ENCODE assay signal across 8 mouse cellular contexts in genomic region chr15:80090741-80091120, GRCm38 (mm10). TPM values are rescaled to one million over a fixed set of nuclear protein-coding genes. Genes with fewer than 3 reads are reported as not detected.
DNase-seq lines count a peak whose midpoint lies in the region; ATAC-seq and TF ChIP-seq lines count a peak whose summit lies in the region.

No protein-coding gene starts in this region.

- no peak for TF ChIP-seq RAD21 in MEL (IDR thresholded peaks at IDR 0.05; ENCODE audit: low read depth, low read length)

- H3K27me3 ChIP-seq in heart, embryonic 14.5 days (ENCODE audit: control insufficient read depth, insufficient read depth, low read length) = peaks cover 31% of the 10 kb centered on the region
- no peaks in the 10 kb centered on the region for H3K27me3 ChIP-seq in MEL (ENCODE audit: control insufficient read depth in 1 of 2, insufficient read depth in 2 of 2, low read length in 2 of 2)
- peaks cover 50% of the 10 kb centered on the region for H3K27me3 ChIP-seq in limb, embryonic 15.5 days

- H3K9me3 ChIP-seq in heart, embryonic 14.5 days (ENCODE audit: control insufficient read depth, low read length) = no peaks in the 10 kb centered on the region
- no peaks in the 10 kb centered on the region for H3K9me3 ChIP-seq in MEL (replicated peaks; ENCODE audit: insufficient read depth, low read length)
- no peaks in the 10 kb centered on the region for H3K9me3 ChIP-seq in limb, embryonic 15.5 days

- H3K4me2 ChIP-seq in heart, embryonic 14.5 days (ENCODE audit: low read length) = peak overlapping the region; percentile 72
- H3K4me2 ChIP-seq in limb, embryonic 15.5 days = peak overlapping the region; percentile 98

- peak overlapping the region; percentile 75 for H3K9ac ChIP-seq in heart, embryonic 14.5 days (ENCODE audit: low read length)
- H3K9ac ChIP-seq in MEL (ENCODE audit: control insufficient read depth, low read depth, low read length, poor library complexity, severe bottlenecking) = peak overlapping the region; percentile 99
- H3K9ac ChIP-seq in limb, embryonic 15.5 days = peak overlapping the region; percentile 39

- no peaks in the 10 kb centered on the region for H3K36me3 ChIP-seq in heart, embryonic 14.5 days (ENCODE audit: control insufficient read depth, insufficient read depth, low read length)
- H3K36me3 ChIP-seq in MEL (ENCODE audit: control insufficient read depth in 1 of 2, insufficient read depth in 2 of 2, low read length in 2 of 2) = peaks cover 0 to 23% of the 10 kb centered on the region in 2 experiments; a peak in 2 of 4 replicates
- H3K36me3 ChIP-seq in limb, embryonic 15.5 days = no peaks in the 10 kb centered on the region

- TF ChIP-seq EP300 in MEL (IDR thresholded peaks at IDR 0.05; ENCODE audit: low read depth in 1 of 2, low read length in 2 of 2) = no peak

- TF ChIP-seq POLR2A in MEL (IDR thresholded peaks at IDR 0.05; ENCODE audit: control insufficient read depth in 1 of 2, insufficient read depth in 1 of 2, low read depth in 1 of 2, low read length in 2 of 2, poor library complexity in 1 of 2) = no peak

- peak overlapping the region; percentile 56 to 72 for H3K4me3 ChIP-seq in heart, embryonic 14.5 days (ENCODE audit: control insufficient read depth in 1 of 2, insufficient read depth in 1 of 2, low read depth in 1 of 2, low read length in 2 of 2)
- H3K4me3 ChIP-seq in MEL (ENCODE audit: control insufficient read depth in 1 of 2, insufficient read depth in 1 of 2, low read depth in 2 of 2, low read length in 2 of 2) = peak overlapping the region; percentile 78 to 91
- peak overlapping the region; percentile 60 for H3K4me3 ChIP-seq in limb, embryonic 15.5 days

- TF ChIP-seq CTCF in MEL (IDR thresholded peaks at IDR 0.05 in 2 of 3, conservative IDR thresholded peaks at IDR 0.05 in 1 of 3; ENCODE audit: control insufficient read depth in 1 of 3, insufficient read depth in 1 of 3, low read depth in 2 of 3, low read length in 3 of 3, poor library complexity in 1 of 3, severe bottlenecking in 1 of 3) = no peak

- H3K4me1 ChIP-seq in heart, embryonic 14.5 days (ENCODE audit: control insufficient read depth in 2 of 2, insufficient read depth in 2 of 2, low read length in 2 of 2) = peaks cover 2 to 3% of the 10 kb centered on the region in 2 experiments; a peak in 1 of 4 replicates
- H3K4me1 ChIP-seq in MEL (ENCODE audit: control insufficient read depth in 1 of 2, insufficient read depth in 2 of 2, low read length in 2 of 2) = peaks cover 12 to 31% of the 10 kb centered on the region in 2 experiments
- peaks cover 23% of the 10 kb centered on the region for H3K4me1 ChIP-seq in limb, embryonic 15.5 days

- no peak for DNase-seq in heart, adult 9 months (ENCODE audit: low spot score in 2 of 2)
- peak; percentile 71 for DNase-seq in MEL (ENCODE audit: low read depth, low spot score)
- DNase-seq in retina, embryonic 14.5 days (ENCODE audit: low spot score) = peak; percentile 48
- DNase-seq in layer of hippocampus, postnatal 14 days (ENCODE audit: low spot score in 2 of 2) = no peak
- no peak for DNase-seq in right cerebral cortex, adult 18-20 months

- ATAC-seq in heart, embryonic 14.5 days (ENCODE audit: insufficient number of reproducible peaks, insufficient read depth, low FRiP score, low read depth) = no peak
- peak; percentile 33; the same call in 1 of the 2 replicates for ATAC-seq in erythroblast, adult 5-6 weeks (replicated peaks; ENCODE audit: low FRiP score, poor library complexity, severe bottlenecking)
- no peak for ATAC-seq in limb, embryonic 15.5 days (ENCODE audit: insufficient number of reproducible peaks, low FRiP score, low TSS enrichment, low read depth)

- peaks cover 31% of the 10 kb centered on the region for H3K79me2 ChIP-seq in MEL (ENCODE audit: control insufficient read depth, insufficient read depth, low read length, poor library complexity)

- 2% methylated on average over 17 of the region's 17 CpGs for WGBS in heart, embryonic 14.5 days
- WGBS in limb, embryonic 15.5 days = 2% methylated on average over 17 of the region's 17 CpGs

- H3K27ac ChIP-seq in heart, embryonic 14.5 days (replicated peaks in 1 of 2; ENCODE audit: control insufficient read depth in 1 of 2, insufficient read depth in 1 of 2, low read depth in 2 of 2, low read length in 2 of 2) = no peak overlapping the region
- H3K27ac ChIP-seq in MEL (ENCODE audit: control insufficient read depth, low read depth, low read length) = peak overlapping the region; percentile 81
- no peak overlapping the region for H3K27ac ChIP-seq in limb, embryonic 15.5 days

TF ChIP-seq in MEL, 35 proteins besides CTCF, POLR2A, EP300 and RAD21:
- TF ChIP-seq TCF12 (IDR thresholded peaks at IDR 0.05; ENCODE audit: low read depth, low read length) = no peak
- no peak for TF ChIP-seq ETS1 (IDR thresholded peaks at IDR 0.05; ENCODE audit: low read depth, low read length)
- TF ChIP-seq MAFK (IDR thresholded peaks at IDR 0.05; ENCODE audit: borderline replicate concordance, low read depth, low read length) = no peak
- TF ChIP-seq MAZ (IDR thresholded peaks at IDR 0.05; ENCODE audit: low read depth, low read length) = no peak
- TF ChIP-seq CHD1 (IDR thresholded peaks at IDR 0.05; ENCODE audit: low read depth, low read length) = no peak
- TF ChIP-seq USF1 (IDR thresholded peaks at IDR 0.05; ENCODE audit: low read depth, low read length) = no peak
- no peak for TF ChIP-seq MAX (IDR thresholded peaks at IDR 0.05; ENCODE audit: low read length)
- TF ChIP-seq ELF1 (IDR thresholded peaks at IDR 0.05; ENCODE audit: low read depth, low read length) = no peak
- TF ChIP-seq POLR2AphosphoS5 (IDR thresholded peaks at IDR 0.05; ENCODE audit: borderline replicate concordance, low read depth, low read length) = no peak
- TF ChIP-seq USF2 (IDR thresholded peaks at IDR 0.05; ENCODE audit: borderline replicate concordance in 1 of 2, insufficient read depth in 1 of 2, low read depth in 1 of 2, low read length in 2 of 2) = no peak
- TF ChIP-seq HCFC1 (IDR thresholded peaks at IDR 0.05; ENCODE audit: low read depth, low read length) = no peak
- no peak for TF ChIP-seq SIN3A (IDR thresholded peaks at IDR 0.05; ENCODE audit: low read length)
- TF ChIP-seq ZKSCAN1 (IDR thresholded peaks at IDR 0.05; ENCODE audit: low read depth, low read length) = no peak
- no peak for TF ChIP-seq GABPA (IDR thresholded peaks at IDR 0.05; ENCODE audit: low read depth, low read length)
- no peak for TF ChIP-seq SMC3 (IDR thresholded peaks at IDR 0.05; ENCODE audit: low read depth, low read length)
- no peak for TF ChIP-seq TAL1 (IDR thresholded peaks at IDR 0.05; ENCODE audit: low read length)
- no peak for TF ChIP-seq MYC (IDR thresholded peaks at IDR 0.05; ENCODE audit: low read depth, low read length)
- TF ChIP-seq ZC3H11A (IDR thresholded peaks at IDR 0.05; ENCODE audit: low read depth, low read length) = no peak
- no peak for TF ChIP-seq NRF1 (IDR thresholded peaks at IDR 0.05; ENCODE audit: insufficient read depth, low read depth, low read length, poor library complexity, severe bottlenecking)
- no peak for TF ChIP-seq MXI1 (IDR thresholded peaks at IDR 0.05; ENCODE audit: low read depth, low read length)

RNA-seq across cellular contexts. Expression of gene Syngr1, which starts 0.4 kb away (rescaled TPM):
- 40.7 and 44.5 TPM in 2 replicates for polyA plus RNA-seq in heart, embryonic 14.5 days (2014; fragmentation: Nextera tagmentation; extraction: Ambion mirVana)
- 93.7 and 105 TPM in 2 replicates for total RNA-seq in MEL (2012; rRNA removed)
- 100 to 1,000 TPM in 1 of 2 experiments, not detected in 1; 115 TPM for polyA plus RNA-seq in MEL (2012; ENCODE audit: insufficient read depth in 1 of 2, insufficient read length in 2 of 2, low read depth in 1 of 2, low replicate concordance in 2 of 2, missing spikeins in 1 of 2)
- total RNA-seq in erythroblast, adult 5-6 weeks (2015; ENCODE audit: low replicate concordance) = 5.8 and 8.6 TPM in 2 replicates
- 6.0 and 7.1 TPM in 2 replicates for total RNA-seq in erythroblast, adult 5-6 weeks (2017; ENCODE audit: low replicate concordance)
- 10.4 and 12.0 TPM in 2 replicates for polyA plus RNA-seq in limb, embryonic 15.5 days (2015; fragmentation: Nextera tagmentation; extraction: Ambion mirVana)
- total RNA-seq in layer of hippocampus, postnatal 14 days (2021) = 100 to 1,000 TPM; 462 to 472 TPM

RNA-seq across cellular contexts. Expression of gene Rpl3, which starts 0.9 kb away (rescaled TPM):
- 763 and 822 TPM in 2 replicates for polyA plus RNA-seq in heart, embryonic 14.5 days (2014; fragmentation: Nextera tagmentation; extraction: Ambion mirVana)
- total RNA-seq in MEL (2012; rRNA removed) = 1,686 and 1,722 TPM in 2 replicates
- polyA plus RNA-seq in MEL (2012; ENCODE audit: insufficient read depth in 1 of 2, insufficient read length in 2 of 2, low read depth in 1 of 2, low replicate concordance in 2 of 2, missing spikeins in 1 of 2) = 1,000 to 10,000 TPM in 1 of 2 experiments, 100 to 1,000 TPM in 1; 543 to 1,096 TPM
- total RNA-seq in erythroblast, adult 5-6 weeks (2015; ENCODE audit: low replicate concordance) = 449 and 474 TPM in 2 replicates
- 532 and 676 TPM in 2 replicates for total RNA-seq in erythroblast, adult 5-6 weeks (2017; ENCODE audit: low replicate concordance)
- polyA plus RNA-seq in limb, embryonic 15.5 days (2015; fragmentation: Nextera tagmentation; extraction: Ambion mirVana) = 1,003 and 1,080 TPM in 2 replicates
- total RNA-seq in layer of hippocampus, postnatal 14 days (2021) = 100 to 1,000 TPM; 460 to 491 TPM

RNA-seq across cellular contexts. Expression of gene Tab1, which starts 42.2 kb away (rescaled TPM):
- polyA plus RNA-seq in heart, embryonic 14.5 days (2014; fragmentation: Nextera tagmentation; extraction: Ambion mirVana) = 28.0 and 30.0 TPM in 2 replicates
- 18.2 and 23.3 TPM in 2 replicates for total RNA-seq in MEL (2012; rRNA removed)
- polyA plus RNA-seq in MEL (2012; ENCODE audit: insufficient read depth in 1 of 2, insufficient read length in 2 of 2, low read depth in 1 of 2, low replicate concordance in 2 of 2, missing spikeins in 1 of 2) = 10 to 100 TPM in 1 of 2 experiments, not detected in 1; 31.1 TPM
- total RNA-seq in erythroblast, adult 5-6 weeks (2015; ENCODE audit: low replicate concordance) = 0.58 and 10.9 TPM in 2 replicates
- 6.5 and 13.5 TPM in 2 replicates for total RNA-seq in erythroblast, adult 5-6 weeks (2017; ENCODE audit: low replicate concordance)
- polyA plus RNA-seq in limb, embryonic 15.5 days (2015; fragmentation: Nextera tagmentation; extraction: Ambion mirVana) = 33.8 and 34.7 TPM in 2 replicates
- 10 to 100 TPM; 29.7 to 31.4 TPM for total RNA-seq in layer of hippocampus, postnatal 14 days (2021)

Comparison
In these comparisons a context has a peak if more than half of its experiments do, and no peak if none do; other contexts are left out.
1. H3K9ac ChIP-seq: peak in every context shown above with its lines; median percentile 99 in MEL; 75 in heart, embryonic 14.5 days; 39 in limb, embryonic 15.5 days.
2. DNase-seq: peak in MEL (single experiment) and retina, embryonic 14.5 days (single experiment); none in heart, adult 9 months (0 of 2), layer of hippocampus, postnatal 14 days (0 of 2) and right cerebral cortex, adult 18-20 months (single experiment).
3. Peak in every context shown above with its lines, with median percentiles within 50 percentile points of each other: H3K4me3 ChIP-seq.